Mouse (Mus musculus): Measurements from ENCODE around the gene Cyb561a3. TPM values are rescaled to one million over a fixed set of nuclear protein-coding genes. Genes with fewer than 3 reads are reported as not detected.
A peak's percentile ranks its signal among the peaks of the same experiment; 100 is the strongest.

Gene Cyb561a3
- polyA plus RNA-seq, 1 experiment from 2014 or later, result 14.1 TPM

- H3K27me3 ChIP-seq (ENCODE audit: control insufficient read depth, insufficient read depth, low read length), result no peaks in the 10 kb centered on the region
- H3K4me3 ChIP-seq (ENCODE audit: low read length), result no peak overlapping the region; the same call in 1 of the 2 replicates
- H3K4me2 ChIP-seq (replicated peaks; ENCODE audit: low read depth, low read length), result no peak overlapping the region
- H3K9me3 ChIP-seq (ENCODE audit: control insufficient read depth, low read length), result no peaks in the 10 kb centered on the region
- 75% methylated on average over 18 of the region's 18 CpGs for WGBS
- no peak for ATAC-seq (ENCODE audit: low FRiP score, low TSS enrichment)
- H3K9ac ChIP-seq (ENCODE audit: low read depth, low read length), result peak overlapping the region; percentile 93; the same call in 1 of the 2 replicates
- H3K4me1 ChIP-seq (ENCODE audit: control insufficient read depth, insufficient read depth, low read length), result peaks cover 26% of the 10 kb centered on the region; the same call in 1 of the 2 replicates
- peaks cover 22% of the 10 kb centered on the region for H3K36me3 ChIP-seq (ENCODE audit: control insufficient read depth, insufficient read depth, low read length)
- peak overlapping the region; percentile 92; the same call in 1 of the 2 replicates for H3K27ac ChIP-seq (ENCODE audit: low read depth, low read length)
These were observed 26.9 kb downstream of the Cyb561a3 start for GRCm38 (mm10) chr19:10603660-10604523.

DNA sequence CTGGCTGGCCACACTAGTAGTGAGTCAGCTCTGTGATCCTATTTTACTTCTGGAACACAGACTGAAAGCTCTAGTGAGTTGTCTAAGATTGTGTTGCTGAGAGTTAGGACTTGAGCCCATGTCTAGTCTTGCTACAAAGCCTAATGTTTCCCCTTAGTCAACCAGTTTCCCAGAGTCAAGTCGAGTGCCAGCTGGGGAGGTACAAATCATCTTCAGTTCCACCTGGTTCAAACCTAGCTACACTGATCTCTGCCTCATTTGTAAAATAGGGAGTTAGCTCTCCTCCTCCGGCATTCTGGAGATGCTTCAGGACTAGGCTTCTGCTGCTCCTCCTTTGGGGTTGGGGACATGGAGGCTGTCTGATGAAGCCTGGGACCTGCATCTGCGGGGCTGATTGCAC lies 27.6 kb downstream of the Cyb561a3 start:
- Histone ChIP-seq H3K4me1 (ENCODE audit: control insufficient read depth, insufficient read depth, low read length) (peaks cover 26% of the 10 kb centered on the region; the same call in 1 of the 2 replicates), H3K9me3 (ENCODE audit: control insufficient read depth, low read length) (no peaks in the 10 kb centered on the region), H3K4me2 (replicated peaks; ENCODE audit: low read depth, low read length) (peak overlapping the region; percentile 65), H3K27me3 (ENCODE audit: control insufficient read depth, insufficient read depth, low read length) (no peaks in the 10 kb centered on the region), H3K27ac (ENCODE audit: low read depth, low read length) (peak overlapping the region; percentile 92), H3K9ac (ENCODE audit: low read depth, low read length) (peak overlapping the region; percentile 93), H3K36me3 (ENCODE audit: control insufficient read depth, insufficient read depth, low read length) (peaks cover 28% of the 10 kb centered on the region), H3K4me3 (ENCODE audit: low read length) (peak overlapping the region; percentile 89)
- 31% methylated on average over 3 of the region's 3 CpGs for WGBS
- ATAC-seq (ENCODE audit: low FRiP score, low TSS enrichment), result no peak

GRCm38 (mm10) chr19:10605293-10605900 lies 28.4 kb downstream of the Cyb561a3 start, which contains the start of the genes Ddb1 and Tkfc:
TSS of gene Ddb1 (plus strand) at chr19:10605327.
TSS of gene Tkfc (minus strand) at chr19:10605654.
- Histone ChIP-seq H3K4me2 (replicated peaks; ENCODE audit: low read depth, low read length) (peak within 1 kb of the TSS; percentile 65), H3K9ac (ENCODE audit: low read depth, low read length) (peak within 1 kb of the TSS; percentile 93), H3K27ac (ENCODE audit: low read depth, low read length) (peak within 1 kb of the TSS; percentile 92), H3K9me3 (ENCODE audit: control insufficient read depth, low read length) (no peaks in the 10 kb centered on the region), H3K4me1 (ENCODE audit: control insufficient read depth, insufficient read depth, low read length) (peaks cover 26% of the 10 kb centered on the region; the same call in 1 of the 2 replicates), H3K36me3 (ENCODE audit: control insufficient read depth, insufficient read depth, low read length) (peaks cover 34% of the 10 kb centered on the region), H3K27me3 (ENCODE audit: control insufficient read depth, insufficient read depth, low read length) (no peaks in the 10 kb centered on the region), H3K4me3 (ENCODE audit: low read length) (peak within 1 kb of the TSS; percentile 89)
- peak; percentile 97 for ATAC-seq (ENCODE audit: low FRiP score, low TSS enrichment)
- WGBS, result under 1% methylated on average over 49 of the region's 49 CpGs

GRCm38 (mm10) chr19:10605901-10606622 lies 29.1 kb downstream of the Cyb561a3 start:
- peak; percentile 3; the same call in 1 of the 2 replicates for ATAC-seq (ENCODE audit: low FRiP score, low TSS enrichment)
- Histone ChIP-seq H3K9me3 (ENCODE audit: control insufficient read depth, low read length) (no peaks in the 10 kb centered on the region), H3K27me3 (ENCODE audit: control insufficient read depth, insufficient read depth, low read length) (no peaks in the 10 kb centered on the region), H3K4me3 (ENCODE audit: low read length) (peak overlapping the region; percentile 89), H3K36me3 (ENCODE audit: control insufficient read depth, insufficient read depth, low read length) (peaks cover 38% of the 10 kb centered on the region), H3K27ac (ENCODE audit: low read depth, low read length) (peak overlapping the region; percentile 84), H3K4me1 (ENCODE audit: control insufficient read depth, insufficient read depth, low read length) (peaks cover 26% of the 10 kb centered on the region; the same call in 1 of the 2 replicates), H3K9ac (ENCODE audit: low read depth, low read length) (peak overlapping the region; percentile 93), H3K4me2 (replicated peaks; ENCODE audit: low read depth, low read length) (peak overlapping the region; percentile 62)
- 6% methylated on average over 20 of the region's 20 CpGs for WGBS

DNA sequence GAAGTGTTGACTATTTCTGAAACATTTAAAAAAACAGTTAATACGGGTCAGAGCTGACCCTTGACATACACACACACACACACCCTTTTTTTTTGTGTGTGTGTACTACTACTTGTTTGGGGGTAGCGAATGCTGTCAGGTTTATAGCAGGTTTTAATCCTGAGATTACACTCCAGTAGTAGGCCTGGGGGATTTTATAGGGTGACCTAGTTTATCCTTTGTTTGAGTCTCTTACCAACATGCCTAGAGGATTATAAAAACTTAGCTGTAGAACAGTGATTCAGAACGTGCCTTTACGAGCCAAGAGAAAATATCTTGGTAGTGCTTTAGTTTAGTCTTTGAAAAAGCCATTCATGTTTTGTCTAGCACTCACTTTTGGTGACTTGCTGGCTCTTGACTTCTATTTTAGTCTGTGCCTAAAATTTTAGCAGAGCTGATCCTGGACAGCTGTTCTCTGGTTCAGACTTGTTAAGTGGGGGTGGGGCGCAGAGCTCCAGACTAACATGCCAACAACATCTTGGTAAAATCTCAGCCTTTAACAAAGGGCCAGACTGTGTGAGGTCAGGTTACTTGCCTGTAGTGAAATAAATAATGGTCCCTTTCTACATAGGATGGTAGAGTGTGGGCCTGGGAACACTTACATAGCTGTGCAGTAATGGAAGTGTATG lies 31.7 kb downstream of the Cyb561a3 start:
- Histone ChIP-seq H3K27ac (ENCODE audit: low read depth, low read length) (no peak overlapping the region), H3K36me3 (ENCODE audit: control insufficient read depth, insufficient read depth, low read length) (peaks cover 64% of the 10 kb centered on the region), H3K27me3 (ENCODE audit: control insufficient read depth, insufficient read depth, low read length) (no peaks in the 10 kb centered on the region), H3K9ac (ENCODE audit: low read depth, low read length) (no peak overlapping the region), H3K4me1 (ENCODE audit: control insufficient read depth, insufficient read depth, low read length) (peaks cover 15% of the 10 kb centered on the region; the same call in 1 of the 2 replicates), H3K9me3 (ENCODE audit: control insufficient read depth, low read length) (no peaks in the 10 kb centered on the region), H3K4me3 (ENCODE audit: low read length) (no peak overlapping the region), H3K4me2 (replicated peaks; ENCODE audit: low read depth, low read length) (no peak overlapping the region)
- 88% methylated on average over 5 of the region's 5 CpGs for WGBS
- ATAC-seq (ENCODE audit: low FRiP score, low TSS enrichment), result no peak

DNA sequence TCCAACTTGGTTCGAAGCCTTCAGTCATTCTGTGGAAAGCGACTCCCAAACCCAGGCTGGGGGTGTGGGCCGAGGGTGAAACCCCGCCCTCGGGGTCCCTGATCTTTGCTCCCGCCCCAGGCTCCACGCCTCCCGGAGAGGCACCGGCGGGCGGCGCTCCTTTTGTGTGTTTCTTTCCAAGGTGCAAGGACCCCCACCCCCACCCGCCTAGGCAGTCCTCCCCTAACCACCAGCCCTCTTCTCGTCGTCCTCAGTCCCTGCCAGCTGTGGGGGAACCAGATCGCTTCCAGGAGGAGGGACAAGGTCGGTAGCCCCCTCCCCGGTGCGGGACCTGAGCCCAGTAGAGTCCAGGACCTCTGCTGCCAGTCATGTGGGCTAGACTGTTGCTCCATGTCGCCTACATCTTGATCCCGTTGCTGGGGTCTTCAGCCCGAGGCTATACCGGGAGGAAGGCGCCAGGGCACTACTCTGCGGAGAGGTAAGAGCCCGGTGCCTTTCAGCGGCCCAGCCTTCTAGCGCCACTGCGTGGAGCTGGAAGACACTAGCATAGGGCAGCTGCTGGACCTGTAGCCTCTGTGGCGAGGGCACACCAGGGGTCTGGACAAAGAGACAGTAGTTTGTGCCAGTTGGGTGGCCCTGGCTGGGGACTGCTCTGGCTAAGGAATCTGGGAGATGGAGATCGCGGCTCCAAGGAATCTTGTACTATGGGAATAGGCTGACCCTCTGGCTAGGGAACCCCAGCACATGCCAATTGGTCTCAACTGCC lies 57.3 kb downstream of the Cyb561a3 start, which contains the start of gene Vwce:
Gene Vwce, plus strand, starts transcription at position 108 of the 766 bp plus-strand sequence.
- Histone ChIP-seq H3K9ac (ENCODE audit: low read depth, low read length) (peak within 1 kb of the TSS; percentile 60), H3K27ac (ENCODE audit: low read depth, low read length) (no peak within 1 kb of the TSS), H3K9me3 (ENCODE audit: control insufficient read depth, low read length) (no peaks in the 10 kb centered on the region), H3K4me2 (replicated peaks; ENCODE audit: low read depth, low read length) (peak within 1 kb of the TSS; percentile 77), H3K36me3 (ENCODE audit: control insufficient read depth, insufficient read depth, low read length) (peaks cover 19% of the 10 kb centered on the region), H3K4me3 (ENCODE audit: low read length) (peak within 1 kb of the TSS; percentile 34), H3K4me1 (ENCODE audit: control insufficient read depth, insufficient read depth, low read length) (peaks cover 6% of the 10 kb centered on the region; the same call in 1 of the 2 replicates), H3K27me3 (ENCODE audit: control insufficient read depth, insufficient read depth, low read length) (no peaks in the 10 kb centered on the region)
- WGBS, result 2% methylated on average over 32 of the region's 32 CpGs
- peak; percentile 72 for ATAC-seq (ENCODE audit: low FRiP score, low TSS enrichment)

DNA sequence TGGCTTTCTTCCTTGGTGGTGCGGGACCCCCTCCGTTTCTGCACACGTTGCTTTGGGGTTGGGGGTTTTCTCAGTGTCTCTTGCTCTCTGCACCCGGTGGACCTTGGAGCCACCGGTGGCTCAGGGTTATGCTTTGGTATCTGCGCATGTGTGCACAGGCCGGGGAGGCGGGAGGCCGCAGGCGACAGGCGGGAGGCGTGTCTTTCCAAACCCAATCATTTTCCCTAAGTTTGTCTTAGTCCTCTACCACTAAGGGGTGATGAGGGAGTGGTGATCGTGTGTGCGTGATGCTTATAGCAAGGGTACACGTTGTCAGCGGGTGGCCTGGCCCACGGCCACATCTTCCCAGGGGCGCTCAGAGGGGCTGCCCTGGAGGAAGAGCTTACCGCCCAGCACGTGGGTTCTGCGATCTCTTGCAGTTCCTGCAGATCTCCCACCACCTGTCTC lies 57.9 kb downstream of the Cyb561a3 start:
- Histone ChIP-seq H3K4me3 (ENCODE audit: low read length) (peak overlapping the region; percentile 34), H3K4me1 (ENCODE audit: control insufficient read depth, insufficient read depth, low read length) (peaks cover 6% of the 10 kb centered on the region; the same call in 1 of the 2 replicates), H3K9me3 (ENCODE audit: control insufficient read depth, low read length) (no peaks in the 10 kb centered on the region), H3K27ac (ENCODE audit: low read depth, low read length) (no peak overlapping the region), H3K4me2 (replicated peaks; ENCODE audit: low read depth, low read length) (peak overlapping the region; percentile 77), H3K27me3 (ENCODE audit: control insufficient read depth, insufficient read depth, low read length) (no peaks in the 10 kb centered on the region), H3K9ac (ENCODE audit: low read depth, low read length) (peak overlapping the region; percentile 60; the same call in 1 of the 2 replicates), H3K36me3 (ENCODE audit: control insufficient read depth, insufficient read depth, low read length) (peaks cover 13% of the 10 kb centered on the region)
- ATAC-seq (ENCODE audit: low FRiP score, low TSS enrichment), result peak; percentile 82
- WGBS, result 3% methylated on average over 21 of the region's 21 CpGs
